Mouse (Mus musculus) macrophage (primary cell): ENCODE results near the gene Nlgn3. TPM values are rescaled to one million over a fixed set of nuclear protein-coding genes. Genes with fewer than 3 reads are reported as not detected.

ENCODE experiments used
- polyA plus RNA-seq: library from polyadenylated mRNA; stranded (reverse); fragments of 250-400 nt; gene quantifications from 3 replicates; pipeline ENCODE4 v1.2.4, GENCODE M21; 2018; ENCODE audit warnings: inconsistent platforms

Gene Nlgn3
- polyA plus RNA-seq, 1 experiment from 2014 or later, result not detected

Other genes with a start within 250 kb of the Nlgn3 start
- 0.04 TPM in 1 of 3 replicates, not detected in the others for gene Tex11, start 239.5 kb upstream of the Nlgn3 start, polyA plus RNA-seq
- gene Slc7a3, start 213.1 kb upstream of the Nlgn3 start, polyA plus RNA-seq, result not detected in 3 replicates
- gene Snx12, start 76.6 kb upstream of the Nlgn3 start, polyA plus RNA-seq, result 65.8 to 95.1 TPM (median 67.1 TPM) in 3 replicates
- gene Foxo4, start 44.6 kb upstream of the Nlgn3 start, polyA plus RNA-seq, result 8.1 to 15.6 TPM (median 9.5 TPM) in 3 replicates
- gene Gm614, start 35.2 kb upstream of the Nlgn3 start, polyA plus RNA-seq, result 0.23 TPM in 1 of 3 replicates, not detected in the others
- gene Il2rg, start 30.9 kb upstream of the Nlgn3 start, polyA plus RNA-seq, result 107 to 237 TPM (median 204 TPM) in 3 replicates
- gene Gm20489, start 30.1 kb upstream of the Nlgn3 start, polyA plus RNA-seq, result not detected in 3 replicates
- 35.4 to 43.8 TPM (median 41.3 TPM) in 3 replicates for gene Med12, start 25.1 kb upstream of the Nlgn3 start, polyA plus RNA-seq
- not detected in 3 replicates for gene Gjb1, start 77.2 kb downstream of the Nlgn3 start, polyA plus RNA-seq
- 11.5 to 20.5 TPM (median 15.3 TPM) in 3 replicates for gene Zmym3, start 121.7 kb downstream of the Nlgn3 start, polyA plus RNA-seq
- gene Nono, start 130.2 kb downstream of the Nlgn3 start, polyA plus RNA-seq, result 169 to 225 TPM (median 178 TPM) in 3 replicates
- gene Itgb1bp2, start 149.9 kb downstream of the Nlgn3 start, polyA plus RNA-seq, result 0.35 TPM in 1 of 3 replicates, not detected in the others
- gene Taf1, start 233.6 kb downstream of the Nlgn3 start, polyA plus RNA-seq, result 19.2 to 24.2 TPM (median 23.8 TPM) in 3 replicates